Mouse (Mus musculus): ENCODE measurements around the gene Ror1.

Ror1 gene

DNA sequence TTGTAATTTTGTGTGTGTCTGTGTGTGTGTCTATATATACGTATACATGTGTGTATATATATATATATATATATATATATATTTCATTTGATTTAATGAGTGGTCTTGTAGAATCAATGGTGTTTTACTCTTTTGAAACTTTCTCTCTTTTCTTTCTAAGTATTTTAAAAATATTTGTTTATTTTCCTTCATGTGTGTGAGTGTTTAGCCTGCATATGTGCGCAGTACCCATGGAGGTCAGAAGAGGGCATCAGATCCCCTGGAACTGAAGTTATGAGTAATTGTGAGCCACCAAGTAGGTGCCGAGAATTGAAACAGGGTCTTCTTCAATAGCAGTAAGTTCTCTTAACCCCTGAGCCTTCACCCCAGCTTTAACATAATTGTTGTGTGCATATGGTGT is 20.8 kb downstream of the Ror1 start:
- no peak for DNase-seq (ENCODE audit: extremely low read depth, low read depth)

DNA sequence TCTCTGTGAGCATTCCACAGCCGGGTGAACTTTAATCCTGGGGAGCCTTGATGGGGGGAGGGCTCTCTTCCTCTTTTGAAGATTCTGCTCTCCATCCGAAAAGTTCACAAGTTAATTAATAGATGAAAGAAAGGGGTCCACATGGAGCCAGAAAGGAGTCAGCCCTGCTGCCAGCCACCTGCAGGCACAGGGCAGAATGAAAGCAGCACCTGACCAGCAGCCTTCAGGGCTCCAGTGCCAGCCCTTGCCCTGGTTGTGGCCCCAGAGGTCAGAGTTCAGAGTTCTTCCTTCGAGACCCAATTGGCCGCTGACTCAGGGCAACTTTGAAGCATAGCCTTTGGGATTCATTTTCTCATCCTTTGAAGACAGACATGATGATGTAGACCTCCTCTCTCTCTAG is 23.1 kb downstream of the Ror1 start:
- DNase-seq (ENCODE audit: extremely low read depth, low read depth) = no peak

DNA sequence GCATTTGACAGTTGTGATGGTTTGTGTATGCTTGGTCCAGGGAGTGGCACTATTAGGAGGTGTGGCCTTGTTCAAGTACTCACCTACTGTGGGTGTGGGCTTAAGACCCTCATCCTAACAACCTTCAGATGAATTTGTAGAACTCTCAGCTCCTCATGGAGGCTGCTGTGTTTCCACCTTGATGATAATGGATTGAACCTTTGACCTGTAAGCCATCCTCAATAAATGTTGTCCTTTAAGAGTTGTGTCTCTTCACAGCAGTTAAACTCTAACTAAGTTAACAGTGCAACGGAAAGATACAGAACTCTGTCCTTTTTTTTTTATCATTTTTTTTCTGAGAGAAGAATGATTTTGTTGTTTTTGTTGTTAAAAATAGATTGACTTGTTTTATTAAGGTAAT is 23.8 kb downstream of the Ror1 start:
- no peak for DNase-seq (ENCODE audit: extremely low read depth, low read depth)

DNA sequence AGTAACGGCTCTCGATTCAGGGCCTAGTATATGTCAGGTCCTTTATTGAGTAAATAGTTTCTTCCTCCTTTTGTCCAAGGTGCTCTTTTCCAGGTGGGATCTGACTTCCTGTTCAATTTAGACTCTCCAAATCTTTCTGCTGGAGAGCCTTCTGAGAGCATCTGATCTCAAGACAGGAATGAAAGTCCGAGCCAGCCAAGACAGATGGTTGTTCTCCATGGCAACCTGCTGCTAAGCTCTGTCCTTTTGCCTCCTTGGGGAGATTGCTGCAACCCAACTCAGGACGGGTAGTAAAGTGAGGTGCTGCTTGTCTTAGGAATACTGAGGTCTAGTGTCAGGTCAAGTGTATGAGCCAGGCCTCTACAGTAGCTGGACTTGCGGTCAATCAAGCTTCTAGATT is 25.0 kb downstream of the Ror1 start:
- DNase-seq (ENCODE audit: extremely low read depth, low read depth) = no peak

DNA sequence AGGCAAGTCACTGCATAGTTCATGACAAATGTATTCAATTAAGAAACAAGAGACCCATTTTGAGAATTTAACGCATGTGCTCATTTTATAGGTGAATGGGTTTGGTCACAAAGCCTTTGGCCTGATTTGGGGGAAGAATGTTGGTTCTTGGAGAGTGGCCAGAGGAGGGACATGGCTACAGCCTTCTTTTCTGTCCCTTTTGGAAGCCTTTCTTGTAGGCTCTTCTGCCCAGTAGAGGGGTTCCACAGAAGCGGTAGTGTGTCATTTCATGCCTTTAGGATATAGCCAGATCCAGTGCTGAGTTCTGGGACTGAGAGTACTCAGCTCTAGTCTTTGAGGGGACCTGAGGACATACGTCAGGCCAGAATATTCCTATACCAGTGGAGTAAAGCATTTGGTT is 26.8 kb downstream of the Ror1 start:
- DNase-seq (ENCODE audit: extremely low read depth, low read depth) = no peak

DNA sequence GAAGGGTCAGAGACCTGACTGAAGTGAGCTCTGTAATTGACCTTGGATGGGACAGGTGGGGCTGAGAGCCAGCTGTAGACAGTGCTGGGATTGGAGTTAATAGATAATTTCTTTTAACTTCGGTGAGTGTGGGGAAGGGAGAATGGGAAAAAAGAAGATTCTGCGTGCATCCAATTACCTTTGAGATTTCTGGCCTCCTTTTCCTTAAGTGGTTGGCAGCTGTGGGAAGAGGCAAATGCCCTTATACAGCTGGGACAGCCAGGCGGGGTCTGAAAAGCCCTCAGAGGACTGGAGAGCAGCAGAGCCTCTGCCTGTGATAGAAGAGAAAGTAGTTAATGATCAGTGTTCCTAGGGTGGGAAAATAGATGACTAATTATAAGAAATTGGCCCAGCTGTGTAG is 27.9 kb downstream of the Ror1 start:
- DNase-seq (ENCODE audit: extremely low read depth, low read depth) = no peak

DNA sequence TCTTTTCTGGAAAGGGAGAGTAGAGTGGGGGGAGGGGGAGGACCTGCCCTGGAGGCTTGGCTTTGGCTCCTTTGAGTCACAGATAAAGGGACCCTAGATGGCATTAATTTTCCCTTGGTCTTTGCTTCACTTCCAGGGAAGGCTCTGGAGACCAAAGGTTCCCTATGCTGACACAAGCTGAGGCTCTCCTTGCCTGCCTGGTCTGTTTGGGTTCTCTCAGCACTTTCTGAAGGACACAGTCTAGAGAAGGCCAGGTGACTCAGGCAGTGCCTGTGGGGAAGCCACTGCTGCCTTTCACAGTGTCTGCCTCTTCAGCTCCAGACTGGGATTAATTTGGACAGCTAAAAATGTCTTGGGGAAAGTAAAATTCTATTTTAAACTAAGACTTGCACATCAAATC is 28.5 kb downstream of the Ror1 start:
- no peak for DNase-seq (ENCODE audit: extremely low read depth, low read depth)

DNA sequence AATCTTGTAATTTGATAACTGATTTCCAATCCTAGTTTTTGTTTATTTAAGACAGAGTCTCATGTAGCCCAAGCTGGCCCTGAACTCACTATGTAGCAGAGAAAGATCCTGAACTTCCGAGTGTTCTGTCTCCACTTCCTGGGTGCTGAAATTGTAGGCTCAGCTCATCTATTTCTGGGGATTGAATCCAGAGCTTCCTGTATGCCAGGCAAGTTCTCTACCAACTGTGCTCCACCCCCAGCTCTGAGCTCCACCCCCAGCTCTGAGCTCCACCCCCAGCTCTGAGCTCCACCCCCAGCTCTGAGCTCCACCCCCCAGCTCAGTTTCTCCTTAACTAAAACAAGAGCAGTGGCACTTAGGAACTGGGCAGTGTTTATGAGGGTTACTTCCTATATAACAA is 29.3 kb downstream of the Ror1 start:
- no peak for DNase-seq (ENCODE audit: extremely low read depth, low read depth)

DNA sequence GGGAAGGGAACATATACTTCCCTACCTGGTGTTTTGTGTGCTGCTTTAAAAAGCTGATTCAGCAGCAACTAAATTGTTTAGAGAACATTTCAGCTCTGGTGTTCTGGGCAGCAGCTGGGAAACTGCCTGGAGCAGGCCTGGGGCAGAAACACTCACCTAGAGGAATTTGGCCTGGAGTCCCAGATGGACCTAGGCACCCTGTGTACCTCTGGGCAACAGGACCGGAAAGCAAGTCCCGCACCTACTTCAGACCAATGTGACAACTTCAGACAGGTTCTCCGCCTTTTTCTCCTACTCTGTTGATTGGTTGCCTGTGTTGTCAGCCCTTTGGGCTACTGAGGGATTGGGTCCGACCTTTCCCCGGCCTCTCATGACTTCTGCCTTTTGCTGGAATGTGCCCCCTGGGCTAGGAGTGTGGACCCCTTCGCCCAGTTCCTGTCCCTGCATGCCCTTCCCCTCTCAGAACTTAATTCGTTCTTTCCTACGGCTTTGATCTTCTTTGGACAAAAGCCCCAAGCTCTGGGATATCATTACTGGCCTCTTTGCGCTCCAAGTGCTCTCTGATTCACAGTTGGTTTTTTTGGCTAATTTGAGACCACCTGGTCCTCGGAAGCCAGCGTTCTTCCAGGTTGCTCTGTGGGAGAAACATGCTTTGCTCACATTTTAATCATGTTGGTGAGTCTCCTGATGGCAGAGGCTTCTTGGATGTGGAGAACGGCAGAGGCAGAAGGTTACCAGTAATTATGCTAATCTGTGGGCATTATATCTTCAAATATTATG is 31.1 kb downstream of the Ror1 start:
- DNase-seq (ENCODE audit: extremely low read depth, low read depth) = no peak

DNA sequence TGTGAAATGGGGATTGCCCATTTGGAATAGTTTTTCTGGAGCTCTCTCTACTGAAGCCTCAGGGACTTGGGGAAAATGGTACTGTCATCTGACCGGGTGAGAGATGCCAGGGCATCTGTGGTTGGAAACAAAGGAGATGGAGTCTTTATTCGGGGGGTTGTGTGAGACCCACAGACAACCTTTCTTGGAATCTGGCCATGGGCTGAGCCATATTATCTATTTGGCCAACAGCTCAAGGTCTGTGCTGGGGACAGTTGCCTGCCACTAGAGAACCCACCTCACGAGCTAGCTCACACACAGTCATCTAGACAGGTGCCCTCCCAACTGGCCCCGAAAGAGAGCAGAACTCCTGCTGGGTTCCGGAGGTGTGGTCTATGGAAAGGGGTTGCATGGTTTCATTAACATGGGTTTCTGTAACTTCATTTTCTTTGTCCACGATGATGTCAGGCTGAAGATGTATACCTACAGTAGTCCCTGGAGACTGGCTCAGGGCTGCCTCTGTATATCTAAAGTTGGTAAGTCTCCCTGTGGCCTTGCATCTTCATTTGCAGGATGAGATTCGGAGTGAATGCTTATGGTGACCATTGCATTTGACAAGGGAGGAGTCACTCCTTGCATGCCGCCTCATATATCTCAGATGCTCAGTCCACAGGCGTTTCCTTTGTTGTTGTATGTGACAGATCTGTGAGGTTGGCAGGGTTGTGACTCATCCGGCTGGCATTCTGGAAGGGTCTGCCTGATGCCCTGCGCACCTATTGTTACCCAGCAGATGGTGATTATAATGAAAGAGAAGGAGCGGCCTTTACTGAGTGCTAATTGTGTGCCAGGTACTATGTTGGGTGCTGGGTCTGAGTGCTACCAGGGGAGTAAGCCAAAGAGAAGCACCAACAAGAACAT is 32.7 kb downstream of the Ror1 start:
- no peak for DNase-seq (ENCODE audit: extremely low read depth, low read depth)

DNA sequence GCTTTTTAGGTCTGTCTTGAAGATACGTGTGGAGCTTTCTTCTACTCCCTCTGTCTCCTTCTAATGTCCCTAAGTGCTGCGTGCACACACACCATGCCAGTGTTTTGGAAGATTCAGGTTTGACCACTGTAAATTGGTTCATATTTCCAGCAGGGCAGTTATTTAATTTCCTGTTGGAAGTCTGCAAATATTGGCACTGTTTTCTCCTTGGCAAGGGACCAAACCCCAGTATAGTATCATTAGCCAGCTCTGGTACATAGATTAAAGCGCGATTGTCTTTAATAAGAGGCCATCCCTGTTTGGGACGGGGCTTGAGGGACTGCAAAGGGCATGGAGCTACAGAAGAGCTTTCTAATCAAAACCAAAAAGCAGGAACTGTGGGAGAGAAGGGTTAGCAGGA is 33.6 kb downstream of the Ror1 start:
- DNase-seq (ENCODE audit: extremely low read depth, low read depth) = no peak

DNA sequence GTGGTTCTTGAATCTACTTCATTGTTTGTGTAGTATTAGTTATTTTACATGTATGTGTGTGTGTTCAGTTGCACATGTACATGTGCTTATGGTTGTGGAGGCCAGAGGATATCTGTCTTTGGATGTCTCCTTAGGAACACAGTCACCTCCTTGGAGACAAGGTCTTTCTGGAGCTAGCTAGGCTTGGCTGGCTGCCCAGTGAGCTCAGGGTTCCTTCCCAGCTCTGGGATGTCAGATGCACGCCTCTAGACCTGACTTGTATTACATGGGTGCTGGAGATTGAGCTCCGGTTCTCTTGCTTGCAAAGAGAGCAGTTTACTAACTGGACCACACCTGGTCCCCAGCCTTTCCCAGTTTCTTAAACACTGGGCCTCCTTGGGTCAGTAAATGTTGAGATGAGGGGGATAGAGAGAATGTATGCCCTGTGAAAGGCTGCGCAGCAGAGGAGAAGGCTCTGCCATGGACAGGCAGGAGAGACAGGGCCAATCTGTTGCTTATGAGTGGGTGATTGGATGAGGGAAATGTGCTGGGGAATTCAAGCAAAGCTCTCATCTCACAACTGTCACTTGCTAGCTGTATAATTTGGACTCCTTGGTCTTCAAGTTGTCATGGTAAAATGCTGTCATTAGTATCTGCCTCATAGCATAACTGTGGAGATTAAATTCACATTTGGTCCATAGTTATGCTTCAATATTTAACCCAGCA is 35.3 kb downstream of the Ror1 start:
- no peak for DNase-seq (ENCODE audit: extremely low read depth, low read depth)

DNA sequence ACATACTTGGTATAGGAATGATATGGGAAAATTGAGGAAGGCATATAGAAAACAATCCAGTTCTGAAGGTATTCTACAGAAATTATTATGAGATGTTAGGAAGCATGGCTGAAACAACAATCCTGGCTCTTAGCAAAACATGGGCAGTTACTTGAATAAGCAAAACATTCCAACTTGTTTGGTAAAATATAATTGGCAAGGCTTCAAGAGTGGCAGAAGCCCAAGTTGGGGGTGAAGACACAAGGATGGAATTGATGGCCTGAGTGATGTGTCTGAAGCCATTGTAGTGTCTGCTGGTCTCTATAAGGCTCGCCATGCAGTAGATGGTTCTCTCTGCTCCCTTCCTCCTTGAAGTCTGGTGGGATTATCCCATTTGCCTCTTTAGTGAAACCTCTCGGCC is 35.9 kb downstream of the Ror1 start:
- no peak for DNase-seq (ENCODE audit: extremely low read depth, low read depth)

DNA sequence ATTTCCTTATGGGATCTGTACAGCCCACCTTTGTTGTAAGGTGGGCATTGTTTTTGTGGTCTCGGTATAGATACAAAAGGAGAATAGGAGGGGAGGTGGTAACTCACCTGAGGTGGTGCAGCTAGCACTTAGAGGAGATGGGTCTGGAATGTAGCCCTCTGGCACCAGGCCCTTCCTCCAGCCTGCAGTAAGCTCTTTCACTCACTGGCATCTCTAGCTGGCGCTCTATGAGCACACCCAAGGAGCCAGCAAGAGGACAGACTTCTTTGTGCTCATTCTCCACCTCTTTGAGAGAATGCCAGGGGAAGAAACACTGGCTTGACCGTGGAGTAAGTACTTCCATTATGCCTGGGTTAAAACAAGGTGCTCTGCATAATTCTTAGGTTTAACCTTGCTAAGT is 36.7 kb downstream of the Ror1 start:
- DNase-seq (ENCODE audit: extremely low read depth, low read depth) = no peak

DNA sequence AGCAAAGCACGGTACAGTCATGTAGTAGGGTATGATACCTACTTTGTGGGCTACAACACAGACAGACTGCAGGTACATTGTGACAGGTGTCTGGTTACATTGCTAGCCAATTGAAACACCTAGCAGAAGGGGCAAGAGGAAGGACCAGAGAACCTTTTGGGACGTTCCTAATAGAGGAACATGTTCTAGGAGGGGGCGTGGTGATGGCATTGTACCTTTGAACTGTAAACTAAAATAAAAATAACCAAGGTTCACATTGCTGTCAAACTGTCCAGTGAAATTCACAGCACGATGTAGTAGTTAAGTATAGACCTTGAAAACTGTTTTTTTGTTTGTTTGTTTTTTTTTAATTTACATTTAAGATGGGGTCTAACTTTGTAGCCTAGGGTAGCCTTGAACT is 40.5 kb downstream of the Ror1 start:
- no peak for DNase-seq (ENCODE audit: extremely low read depth, low read depth)

DNA sequence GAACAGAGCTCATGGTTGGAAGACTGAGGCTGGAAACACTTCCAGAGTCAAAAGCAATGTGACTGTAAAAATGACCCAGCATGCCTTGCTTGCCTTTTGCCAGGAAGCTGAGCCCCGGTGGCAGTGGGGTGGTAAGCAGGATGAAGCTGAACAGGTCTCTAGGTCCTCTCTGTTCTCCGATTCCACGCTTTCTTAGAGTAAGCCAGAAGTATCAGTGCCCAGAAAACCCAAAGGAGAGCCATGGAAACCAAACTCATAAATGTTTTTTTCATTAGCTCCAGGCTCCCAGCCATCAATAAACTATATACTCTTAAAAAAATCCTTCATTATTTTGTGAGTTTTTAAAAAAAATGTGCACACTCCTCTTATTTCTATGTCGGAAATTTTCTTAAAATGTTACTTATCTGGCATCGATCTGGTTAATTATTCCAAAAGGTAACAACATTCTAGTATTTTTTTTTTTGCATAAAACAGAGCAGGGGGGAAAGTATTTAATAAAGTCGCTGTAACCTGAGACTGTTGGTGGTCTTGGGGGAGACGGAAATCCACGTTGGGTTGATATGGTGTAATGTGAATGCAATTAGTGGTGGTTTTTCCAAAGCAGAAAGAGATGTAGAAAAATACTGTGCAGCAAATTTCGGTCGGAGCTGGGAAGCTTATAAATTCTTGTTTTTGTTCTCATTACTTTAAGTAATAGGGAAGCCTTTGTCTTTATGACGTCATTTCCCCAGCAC is 41.7 kb downstream of the Ror1 start:
- no peak for DNase-seq (ENCODE audit: extremely low read depth, low read depth)

DNA sequence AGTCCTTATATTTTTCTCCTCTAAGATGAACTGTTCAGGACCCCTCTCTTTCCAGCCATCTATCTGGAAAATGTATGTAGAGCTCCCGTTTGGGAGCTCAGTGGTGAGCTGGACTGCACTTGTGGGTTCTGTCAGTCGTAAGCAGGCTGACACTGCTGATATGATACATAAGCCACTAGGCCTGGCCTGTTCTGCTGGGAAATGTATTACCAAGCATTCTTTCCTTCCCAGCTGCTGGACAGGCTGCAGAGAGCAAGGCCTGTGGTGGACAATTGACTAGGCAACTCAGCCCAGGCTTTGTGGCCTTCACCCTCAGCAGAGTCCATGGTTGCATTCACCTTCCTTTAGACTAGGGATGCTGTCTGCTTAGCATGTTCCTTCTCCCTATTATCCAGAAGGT is 46.0 kb downstream of the Ror1 start:
- DNase-seq (ENCODE audit: extremely low read depth, low read depth) = no peak

DNA sequence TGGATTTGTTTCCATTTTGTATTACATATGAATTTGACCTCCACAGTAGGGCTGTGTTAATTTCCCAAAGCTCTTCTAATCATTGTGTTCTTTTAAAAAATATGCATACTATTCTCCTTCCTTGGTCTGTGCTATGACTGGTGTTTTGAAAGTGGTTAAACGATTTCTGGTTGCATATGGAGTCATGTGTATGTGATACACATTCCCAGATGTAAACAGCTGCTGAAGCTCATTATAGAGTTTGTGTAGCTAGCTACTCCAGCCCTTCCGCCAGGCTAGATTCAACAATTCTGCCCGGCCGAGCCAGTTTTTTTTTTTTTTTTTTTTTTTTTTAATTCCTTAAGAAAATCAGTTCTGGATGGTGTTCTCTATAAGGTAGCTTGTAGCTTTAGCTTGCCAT is 49.2 kb downstream of the Ror1 start:
- DNase-seq (ENCODE audit: extremely low read depth, low read depth) = no peak

DNA sequence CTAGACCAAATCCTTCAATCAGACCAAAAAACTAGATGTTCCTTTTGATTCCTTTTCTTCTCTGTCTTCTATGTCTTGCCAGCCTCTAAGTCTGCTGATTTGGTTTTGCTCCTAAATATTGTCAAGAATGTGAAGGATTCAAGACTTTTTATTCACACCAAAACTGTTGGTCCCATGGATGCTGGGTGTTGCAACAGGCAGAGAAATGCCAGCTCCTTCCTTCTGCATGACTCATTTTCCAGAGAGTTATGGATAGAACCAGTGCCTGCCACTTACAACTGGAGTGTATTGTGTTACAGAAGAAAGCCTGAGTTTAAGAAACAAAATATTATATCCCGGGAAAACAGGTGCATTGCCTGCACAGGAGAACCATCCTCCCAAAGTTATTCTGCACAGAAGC is 55.2 kb downstream of the Ror1 start:
- DNase-seq (ENCODE audit: extremely low read depth, low read depth) = no peak

DNA sequence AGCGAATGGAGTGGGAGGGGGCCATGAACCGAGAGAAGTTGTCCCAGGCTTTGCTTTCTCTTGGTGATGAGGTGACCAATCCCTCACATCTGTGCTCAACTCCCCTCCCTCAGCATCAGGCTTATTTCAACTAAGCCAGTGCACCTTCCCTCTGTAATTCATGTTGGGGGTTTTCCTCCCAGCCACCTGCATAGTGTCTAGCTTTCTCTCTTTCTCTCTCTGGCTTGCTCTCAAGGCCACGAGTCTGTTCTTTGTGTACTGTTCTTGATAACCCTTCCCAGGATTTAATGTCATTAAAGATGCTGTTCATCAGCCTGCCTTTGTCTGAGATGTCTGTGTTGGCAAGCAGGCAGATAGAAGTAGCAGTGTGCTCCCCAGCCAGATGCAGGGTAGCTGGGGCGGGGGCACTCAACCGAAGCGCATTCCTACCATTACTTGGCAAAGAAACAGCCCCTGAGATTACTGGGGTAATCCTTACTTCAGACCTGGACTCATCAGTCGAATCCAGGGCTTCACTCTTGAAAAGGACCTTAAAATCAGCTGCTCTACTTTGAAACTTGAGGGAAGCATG is 59.1 kb downstream of the Ror1 start:
- DNase-seq (ENCODE audit: extremely low read depth, low read depth) = no peak

DNA sequence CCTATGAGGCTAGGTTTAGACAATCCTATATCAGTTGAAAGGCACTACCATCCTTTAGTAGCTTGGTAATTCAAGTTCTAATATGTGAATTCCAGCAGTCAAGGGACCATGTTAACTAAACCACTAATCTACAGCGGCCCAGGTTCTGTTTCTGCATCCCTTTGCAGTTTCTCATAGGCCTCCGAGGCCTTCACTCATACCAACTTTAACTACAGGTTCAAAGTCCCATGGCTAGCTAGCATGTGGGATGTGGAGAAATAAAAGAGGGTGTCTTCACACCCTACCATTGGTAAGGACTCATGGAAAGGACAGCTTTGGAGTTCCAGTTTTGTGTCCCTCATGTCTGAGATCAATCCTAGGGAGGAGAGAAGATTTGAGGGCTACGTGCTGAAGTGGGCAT is 60.1 kb downstream of the Ror1 start:
- DNase-seq (ENCODE audit: extremely low read depth, low read depth) = no peak
